Mouse (Mus musculus): Measurements from ENCODE around the gene AC124502.3. TPM values are rescaled to one million over a fixed set of nuclear protein-coding genes. Genes with fewer than 3 reads are reported as not detected.

The AC124502.3 gene
- polyA plus RNA-seq, 1 experiment from 2014 or later, result 2.2 TPM

- Histone ChIP-seq H3K36me3 (peaks cover 11% of the 10 kb centered on the region), H3K4me1 (peaks cover 35% of the 10 kb centered on the region), H3K9me3 (no peaks in the 10 kb centered on the region), H3K27ac (no peak overlapping the region), H3K9ac (no peak overlapping the region), H3K27me3 (peaks cover 15% of the 10 kb centered on the region), H3K4me2 (peak overlapping the region; percentile 55), H3K4me3 (no peak overlapping the region)
- ATAC-seq (ENCODE audit: borderline replicate concordance, extremely low read depth, low FRiP score, low TSS enrichment), result no peak
- 29% methylated on average over 25 of the region's 25 CpGs for whole genome bisulfite sequencing
Observed at GRCm38 (mm10) chr19:5052166-5052822, 13.6 kb downstream of the AC124502.3 start.

- Histone ChIP-seq H3K4me1 (peaks cover 40% of the 10 kb centered on the region), H3K27ac (no peak overlapping the region), H3K4me3 (no peak overlapping the region), H3K27me3 (peaks cover 15% of the 10 kb centered on the region), H3K9ac (no peak overlapping the region), H3K36me3 (peaks cover 5% of the 10 kb centered on the region), H3K9me3 (no peaks in the 10 kb centered on the region), H3K4me2 (no peak overlapping the region)
- no peak for ATAC-seq (ENCODE audit: borderline replicate concordance, extremely low read depth, low FRiP score, low TSS enrichment)
- WGBS, result 65% methylated on average over 17 of the region's 17 CpGs
Observed at GRCm38 (mm10) chr19:5052853-5053252, 14.2 kb downstream of the AC124502.3 start.

- Histone ChIP-seq H3K4me3 (no peak overlapping the region), H3K9ac (no peak overlapping the region), H3K27me3 (peaks cover 15% of the 10 kb centered on the region), H3K4me2 (no peak overlapping the region), H3K4me1 (peaks cover 51% of the 10 kb centered on the region), H3K27ac (no peak overlapping the region), H3K36me3 (peaks cover 4% of the 10 kb centered on the region), H3K9me3 (no peaks in the 10 kb centered on the region)
- ATAC-seq (ENCODE audit: borderline replicate concordance, extremely low read depth, low FRiP score, low TSS enrichment), result no peak
- WGBS, result 19% methylated on average over 9 of the region's 9 CpGs
Observed at GRCm38 (mm10) chr19:5053909-5054308, 15.2 kb downstream of the AC124502.3 start.

GRCm38 (mm10) chr19:5056251-5056650 lies 17.6 kb downstream of the AC124502.3 start:
- Histone ChIP-seq H3K27me3 (peaks cover 15% of the 10 kb centered on the region), H3K9ac (no peak overlapping the region), H3K4me3 (no peak overlapping the region), H3K4me1 (peaks cover 60% of the 10 kb centered on the region), H3K9me3 (no peaks in the 10 kb centered on the region), H3K4me2 (no peak overlapping the region), H3K27ac (no peak overlapping the region), H3K36me3 (no peaks in the 10 kb centered on the region)
- 11% methylated on average over 6 of the region's 6 CpGs for WGBS
- no peak for ATAC-seq (ENCODE audit: borderline replicate concordance, extremely low read depth, low FRiP score, low TSS enrichment)

- peaks cover 3% of the 10 kb centered on the region; the same call in 1 of the 2 replicates for H3K27me3 ChIP-seq
- WGBS, result 16% methylated on average over 16 of the region's 16 CpGs
- peak overlapping the region; percentile 87 for H3K27ac ChIP-seq
- H3K4me2 ChIP-seq, result peak overlapping the region; percentile 32
- no peak overlapping the region for H3K4me3 ChIP-seq
- no peaks in the 10 kb centered on the region for H3K9me3 ChIP-seq
- no peaks in the 10 kb centered on the region for H3K36me3 ChIP-seq
- no peak for ATAC-seq (ENCODE audit: borderline replicate concordance, extremely low read depth, low FRiP score, low TSS enrichment)
- H3K9ac ChIP-seq, result no peak overlapping the region
- peaks cover 55% of the 10 kb centered on the region for H3K4me1 ChIP-seq
Observed at GRCm38 (mm10) chr19:5057876-5058775, 19.4 kb downstream of the AC124502.3 start.

- no peaks in the 10 kb centered on the region for H3K27me3 ChIP-seq
- WGBS, result 8% methylated on average over 10 of the region's 10 CpGs
- H3K9ac ChIP-seq, result 0 out of 2 replicates have a peak overlapping the region, but pooled peaks have one; percentile 5
- H3K4me3 ChIP-seq, result no peak overlapping the region
- H3K9me3 ChIP-seq, result no peaks in the 10 kb centered on the region
- H3K36me3 ChIP-seq, result no peaks in the 10 kb centered on the region
- peak overlapping the region; percentile 87 for H3K27ac ChIP-seq
- ATAC-seq (ENCODE audit: borderline replicate concordance, extremely low read depth, low FRiP score, low TSS enrichment), result peak; percentile 54
- peak overlapping the region; percentile 32 for H3K4me2 ChIP-seq
- peaks cover 55% of the 10 kb centered on the region for H3K4me1 ChIP-seq
Observed at GRCm38 (mm10) chr19:5058801-5059771, 20.4 kb downstream of the AC124502.3 start.

GRCm38 (mm10) chr19:5060365-5061330 lies 22.0 kb downstream of the AC124502.3 start:
- peaks cover 62% of the 10 kb centered on the region for H3K4me1 ChIP-seq
- no peak overlapping the region for H3K4me3 ChIP-seq
- no peaks in the 10 kb centered on the region for H3K36me3 ChIP-seq
- H3K9me3 ChIP-seq, result no peaks in the 10 kb centered on the region
- peak; percentile 64 for ATAC-seq (ENCODE audit: borderline replicate concordance, extremely low read depth, low FRiP score, low TSS enrichment)
- H3K4me2 ChIP-seq, result no peak overlapping the region
- H3K27ac ChIP-seq, result peak overlapping the region; percentile 87
- no peak overlapping the region for H3K9ac ChIP-seq
- no peaks in the 10 kb centered on the region for H3K27me3 ChIP-seq
- 25% methylated on average over 5 of the region's 5 CpGs for WGBS

- Histone ChIP-seq H3K9me3 (no peaks in the 10 kb centered on the region), H3K27me3 (peaks cover 4% of the 10 kb centered on the region; the same call in 1 of the 2 replicates), H3K36me3 (no peaks in the 10 kb centered on the region), H3K27ac (no peak overlapping the region), H3K4me3 (no peak overlapping the region), H3K4me1 (peaks cover 62% of the 10 kb centered on the region), H3K4me2 (no peak overlapping the region), H3K9ac (no peak overlapping the region)
- WGBS, result 69% methylated on average over 5 of the region's 5 CpGs
- ATAC-seq (ENCODE audit: borderline replicate concordance, extremely low read depth, low FRiP score, low TSS enrichment), result no peak
Observed at GRCm38 (mm10) chr19:5062041-5062440, 23.4 kb downstream of the AC124502.3 start.

GRCm38 (mm10) chr19:5062446-5062845 lies 23.8 kb downstream of the AC124502.3 start:
- H3K27ac ChIP-seq, result no peak overlapping the region
- 70% methylated on average over 6 of the region's 6 CpGs for WGBS
- H3K36me3 ChIP-seq, result no peaks in the 10 kb centered on the region
- H3K27me3 ChIP-seq, result peaks cover 8% of the 10 kb centered on the region; the same call in 1 of the 2 replicates
- H3K9ac ChIP-seq, result no peak overlapping the region
- peaks cover 62% of the 10 kb centered on the region for H3K4me1 ChIP-seq
- ATAC-seq (ENCODE audit: borderline replicate concordance, extremely low read depth, low FRiP score, low TSS enrichment), result no peak
- no peaks in the 10 kb centered on the region for H3K9me3 ChIP-seq
- no peak overlapping the region for H3K4me2 ChIP-seq
- no peak overlapping the region for H3K4me3 ChIP-seq

GRCm38 (mm10) chr19:5065104-5065503 lies 26.4 kb downstream of the AC124502.3 start:
- Histone ChIP-seq H3K27me3 (peaks cover 32% of the 10 kb centered on the region), H3K9ac (no peak overlapping the region), H3K9me3 (no peaks in the 10 kb centered on the region), H3K36me3 (no peaks in the 10 kb centered on the region), H3K27ac (no peak overlapping the region), H3K4me2 (no peak overlapping the region), H3K4me1 (peaks cover 59% of the 10 kb centered on the region), H3K4me3 (no peak overlapping the region)
- ATAC-seq (ENCODE audit: borderline replicate concordance, extremely low read depth, low FRiP score, low TSS enrichment), result no peak
- 25% methylated on average over 7 of the region's 7 CpGs for WGBS
